Mouse (Mus musculus): ENCODE data around the gene Zfp36.

The Zfp36 gene

DNA sequence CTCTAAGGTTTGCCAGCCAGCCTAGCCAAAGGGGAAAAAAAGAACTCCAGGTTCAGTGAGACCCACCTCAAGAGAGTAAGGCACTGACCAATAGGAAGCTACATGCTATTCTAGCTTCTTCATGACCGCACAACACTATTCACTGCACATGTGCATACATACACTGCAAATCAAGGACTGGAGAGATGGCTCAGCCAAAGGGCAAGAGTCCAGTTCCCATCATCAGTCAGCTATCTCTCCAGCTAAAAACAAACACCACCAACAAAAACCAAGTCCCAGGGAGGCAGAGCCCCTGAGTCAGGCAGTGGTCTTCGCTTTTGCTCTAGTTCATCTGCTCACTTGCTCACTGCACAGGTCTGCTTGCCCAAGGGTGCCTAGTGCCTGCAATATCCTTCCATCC, 51.8 kb downstream of the Zfp36 start:
- no peak for DNase-seq
